Mouse (Mus musculus) T-cell, adult 2 months (primary cell): ENCODE results near the gene Tesk1.

ENCODE experiments used
- DNase-seq: peaks from one replicate; pipeline ENCODE4 v3.0.0; 2022; ENCODE audit warnings: low spot score

The Tesk1 gene

DNA sequence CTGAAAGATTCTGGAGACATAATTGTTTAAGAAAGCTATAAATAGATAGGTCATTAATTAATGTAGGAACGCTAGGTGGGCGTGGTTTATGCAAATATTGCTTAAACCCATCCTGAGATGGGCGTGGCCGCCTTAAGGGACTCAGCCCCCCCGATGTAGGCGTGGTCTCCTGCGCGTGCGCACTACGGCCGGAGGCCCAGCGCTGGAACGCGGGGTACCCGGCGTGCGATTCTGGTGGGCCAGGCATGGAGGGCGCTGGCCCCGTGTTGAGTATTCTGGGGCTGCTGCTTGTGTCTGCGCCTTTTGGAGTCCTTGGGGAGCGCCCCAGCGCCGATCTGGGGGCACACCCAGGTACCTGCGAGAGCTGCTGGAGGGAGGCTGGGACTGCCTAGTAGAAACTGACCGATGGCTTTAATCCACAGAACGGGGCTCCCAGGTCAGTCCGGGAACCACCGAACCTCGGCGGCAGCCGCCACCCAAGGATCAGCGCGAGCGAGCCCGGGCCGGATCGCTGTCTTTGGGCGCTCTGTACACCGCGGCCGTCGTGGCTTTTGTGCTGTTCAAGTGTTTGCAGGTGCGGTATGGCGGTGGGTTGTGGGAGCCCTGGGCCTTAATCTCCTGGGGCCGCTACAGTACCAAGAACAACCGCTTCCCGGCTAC is 51.6 kb downstream of the Tesk1 start:
- peak; percentile 97 for DNase-seq

DNA sequence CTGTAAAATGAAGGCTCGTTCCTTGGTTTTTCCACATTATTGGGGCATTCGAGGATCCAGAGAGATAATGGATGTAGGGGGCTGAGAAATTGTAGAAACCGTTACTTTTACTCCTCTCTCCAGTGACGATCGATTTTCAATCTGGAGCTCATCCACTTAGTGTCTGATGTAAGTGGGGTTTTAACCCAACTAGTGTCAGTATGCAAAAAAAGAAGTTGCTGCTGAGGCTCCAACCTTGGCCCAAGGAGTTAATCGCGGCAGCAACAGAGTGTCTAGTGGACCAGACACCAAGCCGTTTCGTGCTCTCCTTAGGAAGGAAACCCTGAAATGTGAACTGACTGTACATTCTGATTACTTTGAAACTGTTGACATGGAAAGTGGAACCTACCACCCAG is 52.1 kb downstream of the Tesk1 start:
- no peak for DNase-seq

DNA sequence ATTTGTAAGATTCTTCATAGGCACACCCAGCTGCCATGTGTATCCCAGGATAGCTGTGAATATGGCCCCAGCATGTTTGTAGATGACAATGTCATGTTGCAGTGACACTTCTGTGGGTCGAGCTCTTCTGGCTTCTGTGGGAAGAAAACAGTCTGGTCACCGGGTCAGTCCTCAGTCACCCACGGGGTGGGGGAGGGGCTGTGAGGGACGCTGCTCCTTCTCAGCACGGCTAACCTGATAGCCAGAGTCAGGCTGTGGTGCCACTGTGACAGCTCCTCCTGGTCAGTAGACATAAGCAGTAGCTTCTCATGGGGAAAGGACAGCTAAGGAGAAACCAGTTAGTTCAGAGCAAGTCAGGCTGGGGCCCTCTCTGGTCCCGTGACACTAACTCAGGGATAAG is 54.8 kb downstream of the Tesk1 start:
- DNase-seq, result no peak

- no peak for DNase-seq
Observed at GRCm38 (mm10) chr4:43497405-43497804, 55.7 kb downstream of the Tesk1 start.
